Mouse (Mus musculus) naive thymus-derived CD4-positive, alpha-beta T cell, adult 2 months (primary cell): ENCODE results near the gene Olfr628.
A peak's percentile ranks its signal among the peaks of the same experiment; 100 is the strongest.
"Not testable (repeated sequence)": the region's sequence is repeated elsewhere in the genome, so short reads cannot be mapped to it uniquely, and the experiment has no call there.

ENCODE experiments used
- DNase-seq: peaks from one replicate; pipeline ENCODE4 v3.0.0-alpha.2; 2011; ENCODE audit warnings: low read depth

Gene Olfr628

GRCm38 (mm10) chr7:103730074-103730473 is at the start of gene Olfr628:
TSS of gene Olfr628 (plus strand) at chr7:103730374.
- no peak for DNase-seq

GRCm38 (mm10) chr7:103682420-103682819 is 47.8 kb upstream of the Olfr628 start, which contains the start of gene Olfr625-ps1:
TSS of gene Olfr625-ps1 (plus strand) at chr7:103682720.
- no peak for DNase-seq

DNA sequence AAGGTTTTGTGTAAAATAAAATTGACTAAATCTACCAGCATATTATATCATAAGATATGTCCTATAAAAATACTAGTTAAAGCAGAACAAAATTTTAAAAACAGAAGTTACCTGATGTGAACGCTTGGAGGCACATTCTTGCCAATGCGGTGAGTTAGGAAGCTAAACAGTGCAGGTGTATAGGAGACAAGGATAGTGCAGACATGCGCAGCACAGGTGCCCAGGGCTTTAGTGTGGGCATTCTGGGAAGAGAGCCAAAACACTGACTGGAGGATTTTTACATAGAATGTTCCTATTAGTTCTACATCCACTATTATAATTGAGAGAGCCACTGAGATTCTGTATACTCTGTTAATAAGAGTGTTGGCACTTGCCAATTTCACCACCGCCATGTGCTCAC is 30.7 kb upstream of the Olfr628 start:
- DNase-seq: no peak

GRCm38 (mm10) chr7:103712024-103712423 is 18.1 kb upstream of the Olfr628 start:
- peak; percentile 15 for DNase-seq

- no peak for DNase-seq
Observed at GRCm38 (mm10) chr7:103714371-103714770, 15.8 kb upstream of the Olfr628 start, which contains the start of gene Olfr243. TSS of gene Olfr243 (plus strand) at chr7:103714671.

- not testable (repeated sequence) for DNase-seq
Observed at GRCm38 (mm10) chr7:103716398-103716797, 13.8 kb upstream of the Olfr628 start.

- DNase-seq: no peak
Observed at GRCm38 (mm10) chr7:103744843-103745242, 14.7 kb downstream of the Olfr628 start, which contains the start of gene Olfr629. TSS of gene Olfr629 (minus strand) at chr7:103744943.

- DNase-seq: no peak
Observed at GRCm38 (mm10) chr7:103757233-103757632, 27.1 kb downstream of the Olfr628 start, which contains the start of gene Olfr630. TSS of gene Olfr630 (minus strand) at chr7:103757333.

GRCm38 (mm10) chr7:103762212-103762611 is 32.0 kb downstream of the Olfr628 start:
- peak; percentile 35 for DNase-seq

- not testable (repeated sequence) for DNase-seq
Observed at GRCm38 (mm10) chr7:103767687-103768086, 37.5 kb downstream of the Olfr628 start.

DNA sequence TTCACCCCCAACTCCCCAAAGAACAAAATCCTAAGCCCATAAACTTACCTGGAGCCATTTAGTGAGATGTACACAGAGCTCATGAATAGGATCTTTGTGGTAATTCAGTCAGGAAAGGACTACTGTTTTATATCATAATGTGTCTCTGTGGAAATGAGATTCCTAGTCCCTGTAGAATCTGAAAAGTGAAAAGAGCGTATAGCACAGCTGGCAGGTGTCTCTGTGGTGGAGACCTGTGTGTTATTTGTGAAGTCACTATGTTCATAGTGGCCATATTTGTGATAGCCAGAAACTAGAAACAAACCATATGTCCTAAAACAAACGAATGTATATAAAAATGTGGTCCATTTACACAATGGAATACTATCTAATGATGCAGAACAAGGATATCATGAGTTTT is 41.3 kb downstream of the Olfr628 start, which contains the start of gene Olfr69:
Gene Olfr69 (minus strand): TSS at position 101 of the 400 bp plus-strand sequence.
- DNase-seq: no peak

GRCm38 (mm10) chr7:103777652-103778051 is 47.5 kb downstream of the Olfr628 start:
- DNase-seq: not testable (repeated sequence)

DNA sequence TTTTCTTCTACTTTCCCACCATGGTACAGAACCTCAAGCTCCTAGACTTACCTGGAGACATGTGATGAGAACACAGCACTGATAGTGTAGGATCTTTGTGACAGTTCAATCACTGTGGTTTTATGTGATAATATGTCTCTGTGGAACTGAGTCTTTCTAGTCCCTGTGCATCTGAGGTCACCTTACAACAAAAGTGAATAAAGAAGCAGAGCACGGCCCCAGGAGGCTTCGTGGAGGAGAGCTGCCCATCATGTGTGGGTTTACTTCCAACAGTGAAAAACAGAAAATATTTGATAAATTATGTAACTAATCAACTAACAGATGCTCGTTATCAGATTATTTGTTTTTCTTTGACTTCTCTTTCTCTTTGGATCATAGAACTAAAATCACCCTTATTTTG is 49.4 kb downstream of the Olfr628 start, which contains the start of gene Olfr68:
Gene Olfr68 (minus strand): TSS at position 101 of the 400 bp plus-strand sequence.
- no peak for DNase-seq
